Mouse (Mus musculus): ENCODE results near the gene Ogfod2.

Gene Ogfod2

DNA sequence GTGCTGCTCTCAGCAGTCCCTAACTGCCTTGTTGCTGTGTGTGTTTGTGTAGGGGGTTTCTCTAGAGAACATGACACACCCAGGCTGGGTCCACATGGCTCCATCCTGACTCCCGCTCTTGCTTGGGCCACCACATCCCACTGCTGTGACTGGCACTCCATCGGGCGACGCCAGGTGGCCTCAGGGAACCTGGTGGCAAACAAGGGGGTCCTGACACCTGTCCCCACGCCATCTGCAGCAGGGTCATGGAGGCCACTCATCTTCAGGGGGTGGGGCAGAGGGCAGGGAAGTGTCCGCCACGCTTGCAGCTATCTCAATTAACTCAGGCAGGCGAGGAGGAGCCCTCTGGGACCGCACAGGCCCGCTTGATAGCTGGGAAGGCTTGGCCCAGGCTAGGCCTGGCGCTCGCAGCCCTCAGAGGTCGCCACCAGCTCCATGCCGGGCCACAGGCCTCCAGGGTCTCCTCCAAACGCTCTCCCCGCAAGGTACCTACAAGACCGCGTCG, 17.0 kb upstream of the Ogfod2 start:
- no peak for DNase-seq

DNA sequence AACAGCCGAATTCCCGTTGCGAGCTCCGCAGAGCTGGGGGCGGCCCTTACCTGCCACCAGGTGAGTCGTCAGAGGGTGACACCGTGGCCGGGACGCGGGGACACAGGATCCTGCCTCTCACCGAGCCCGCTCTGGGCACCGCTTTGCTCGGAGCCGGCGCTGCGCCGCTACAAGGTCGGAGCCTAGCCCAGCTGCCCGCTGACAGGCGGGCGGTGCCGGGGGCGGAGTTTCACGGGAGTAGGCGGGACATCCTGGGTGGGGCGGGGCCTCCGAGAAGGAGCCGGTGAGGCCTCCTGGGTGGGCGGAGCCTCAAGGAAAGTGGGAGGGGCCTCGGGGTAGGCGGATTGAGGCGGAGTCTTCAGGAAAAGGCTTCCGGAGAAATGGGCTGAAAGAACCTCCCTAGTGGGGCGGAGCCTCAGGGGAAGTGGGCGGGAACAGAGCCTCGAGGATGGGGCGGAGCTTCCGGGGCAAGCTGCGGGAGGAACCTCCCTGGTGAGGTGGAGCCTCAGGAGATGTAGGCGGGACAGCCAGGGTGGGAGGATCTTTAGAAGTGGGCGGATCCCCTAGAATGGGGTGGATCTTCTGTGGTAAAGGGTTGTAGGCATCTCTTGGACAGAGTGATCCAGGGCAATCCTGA, 16.4 kb upstream of the Ogfod2 start, which contains the start of gene Abcb9:
Abcb9 (minus strand) TSS at position 203 of the 637 bp plus-strand sequence.
- peak; percentile 100 for DNase-seq

DNA sequence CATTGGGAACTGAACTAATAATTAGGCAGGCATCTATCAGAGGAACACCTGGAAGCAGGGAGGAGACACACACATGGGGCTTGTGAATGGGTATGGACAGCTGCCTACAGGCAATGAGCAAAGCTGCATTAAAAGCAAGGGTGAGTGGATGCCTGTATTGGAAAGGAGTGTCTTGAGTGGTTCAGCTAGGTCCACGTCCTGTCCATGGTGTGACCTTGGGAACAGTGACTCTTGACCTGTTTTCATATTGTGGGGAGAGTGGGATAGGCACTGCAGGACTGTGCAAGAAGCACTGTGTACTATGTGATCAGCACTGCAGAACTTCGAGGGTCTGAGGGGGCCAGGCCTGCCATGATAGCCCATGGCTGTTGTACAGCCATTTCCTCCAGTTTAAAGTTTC, 13.2 kb upstream of the Ogfod2 start:
- no peak for DNase-seq

DNA sequence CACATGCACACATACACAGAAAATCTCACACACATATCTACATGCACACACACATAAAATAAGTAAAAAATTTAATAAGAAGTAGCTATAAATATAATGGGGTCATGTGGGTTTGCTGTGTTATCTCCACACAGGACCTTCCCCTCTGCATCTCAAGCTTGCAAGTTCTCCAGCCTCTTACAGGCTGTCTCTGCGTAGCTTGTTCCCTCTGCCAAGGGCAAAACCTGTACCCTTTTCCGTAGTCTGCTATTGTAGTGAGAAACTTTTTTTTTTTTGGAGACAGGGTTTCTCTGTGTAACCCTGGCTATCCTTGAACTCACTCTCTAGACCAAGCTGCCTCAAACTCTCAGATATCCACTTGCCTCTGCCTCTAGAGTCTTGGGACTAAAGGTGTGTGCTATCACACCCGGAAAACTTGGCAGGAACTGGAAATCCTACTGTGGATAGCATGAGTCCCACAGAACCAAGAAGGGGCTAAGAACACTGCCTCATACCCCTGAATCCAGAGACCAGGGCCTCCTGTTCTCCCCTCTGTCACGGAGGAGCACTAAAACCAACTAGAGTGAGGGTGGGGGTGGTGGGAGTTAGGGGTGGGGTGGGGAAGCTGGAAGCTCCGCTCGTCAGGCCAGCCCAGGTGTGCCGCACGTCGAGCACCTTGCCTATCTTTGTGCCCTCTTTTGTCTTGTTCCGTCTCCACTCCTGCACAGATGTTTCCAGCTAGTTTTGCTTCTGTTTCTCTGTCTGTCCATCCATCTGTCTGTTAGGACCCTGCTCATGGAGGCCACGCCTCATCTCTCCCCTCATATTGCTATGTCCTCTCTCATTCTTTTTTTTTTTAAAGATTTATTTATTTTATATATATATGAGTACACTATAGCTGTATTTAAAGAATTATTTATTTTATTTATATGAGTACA, 11.7 kb upstream of the Ogfod2 start:
- no peak for DNase-seq

DNA sequence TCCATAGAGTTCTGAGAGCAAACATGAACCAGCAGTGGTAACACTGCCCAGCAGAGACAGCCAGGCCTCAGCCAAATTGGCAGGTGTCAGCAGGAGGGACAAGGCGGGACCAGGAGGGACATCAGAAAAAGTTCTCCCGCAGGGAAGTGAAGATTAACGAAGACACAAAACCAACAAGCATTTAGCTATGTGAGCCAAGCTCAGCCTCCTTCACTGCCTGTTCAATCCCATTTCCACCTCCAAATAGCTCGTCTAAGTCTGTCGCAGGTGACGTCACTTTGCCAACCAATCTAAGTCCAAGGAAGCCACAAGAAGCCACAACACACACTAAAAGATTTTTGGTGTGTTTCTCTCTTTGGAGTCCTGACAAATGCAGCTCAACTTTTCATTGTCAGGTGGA, 9.8 kb upstream of the Ogfod2 start:
- DNase-seq = no peak

DNA sequence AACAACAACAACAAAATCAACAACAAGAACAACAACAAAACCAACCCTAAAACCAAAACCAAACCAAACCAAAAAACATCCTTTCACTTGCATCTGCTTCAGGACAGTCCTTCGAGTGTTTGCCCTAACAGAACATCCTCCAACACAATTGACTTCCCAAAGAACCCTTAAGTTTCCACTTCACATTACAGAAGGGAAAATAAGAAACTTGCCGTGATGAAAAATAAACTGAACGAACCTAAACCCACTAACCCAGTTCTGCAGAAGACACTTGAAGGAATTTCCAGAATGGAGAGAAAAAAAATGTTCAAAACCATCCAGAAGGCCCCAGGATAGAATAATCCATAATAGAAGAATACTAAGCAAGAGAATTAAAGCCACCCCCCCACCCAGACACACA, 9.1 kb upstream of the Ogfod2 start:
- DNase-seq = no peak

DNA sequence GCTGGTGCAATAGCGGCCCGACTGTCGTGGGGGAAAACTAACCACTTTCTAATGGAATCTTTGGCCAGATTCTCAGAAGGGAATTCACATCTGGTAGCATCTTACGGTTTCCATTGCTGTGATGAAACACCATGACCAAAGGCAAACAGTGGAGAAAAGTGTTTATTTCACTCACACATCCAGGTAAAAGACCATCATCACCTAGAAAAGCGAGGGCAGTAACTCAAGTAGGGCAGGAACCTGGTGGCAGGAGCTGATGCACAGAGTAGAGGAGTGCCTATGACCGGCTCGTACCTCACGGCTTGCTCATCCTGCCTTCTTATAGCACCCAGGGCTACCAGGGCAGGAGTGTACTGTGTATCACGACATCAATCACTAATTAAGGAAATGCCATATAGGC, 8.5 kb upstream of the Ogfod2 start:
- DNase-seq = no peak

DNA sequence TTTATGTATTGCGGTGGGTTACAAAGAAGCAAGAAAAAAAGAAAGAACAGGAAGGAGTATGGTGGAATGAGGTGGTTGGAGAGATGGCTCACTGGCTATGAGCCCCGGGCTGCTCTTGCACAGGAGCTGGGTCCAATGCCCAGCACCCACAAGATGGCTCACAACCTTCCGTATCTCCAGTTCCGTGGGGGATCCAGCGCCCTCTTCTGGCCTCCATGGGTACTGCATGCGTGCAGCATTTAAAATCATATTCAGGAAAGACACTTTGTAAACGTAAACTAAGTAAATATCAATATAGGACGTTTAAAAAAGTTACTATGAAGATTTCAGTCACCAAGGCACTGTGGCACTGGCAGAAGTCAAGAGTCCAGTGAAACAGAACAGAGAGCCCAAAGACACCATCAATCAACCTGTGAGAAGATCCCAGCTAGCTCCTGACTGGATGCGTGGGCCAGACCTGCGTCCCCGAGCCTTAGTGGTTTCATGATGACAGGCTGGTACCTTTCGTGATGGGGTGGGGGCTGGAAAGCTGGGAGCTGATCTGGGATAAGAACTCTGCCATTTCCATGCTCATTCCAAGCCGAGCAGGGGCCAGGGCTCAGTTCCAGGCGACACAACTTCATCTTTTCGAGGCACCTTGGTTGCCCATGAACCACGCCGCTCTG, 888 bp upstream of the Ogfod2 start:
- DNase-seq = peak; percentile 80 to 82

DNA sequence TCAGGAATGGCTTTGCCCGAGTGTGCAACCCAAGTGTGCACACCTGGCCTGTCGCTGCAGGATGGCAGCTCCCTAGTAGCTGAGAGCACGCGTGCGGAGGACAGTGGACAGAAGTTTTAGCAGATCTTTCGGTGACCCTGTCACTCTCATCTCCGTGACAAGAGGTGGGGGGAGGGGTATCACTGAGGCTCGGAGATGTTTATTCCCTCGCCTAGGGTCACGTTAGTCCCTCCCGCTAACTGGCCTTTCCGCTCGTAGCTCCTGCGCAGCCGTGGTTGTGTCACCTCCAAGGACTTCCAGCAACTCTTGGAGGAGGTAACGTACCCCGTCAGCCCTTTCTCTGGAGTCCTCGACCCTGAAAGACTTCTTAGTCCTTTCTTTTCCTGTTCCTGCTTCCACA, 434 bp downstream of the Ogfod2 start:
- DNase-seq = no peak

DNA sequence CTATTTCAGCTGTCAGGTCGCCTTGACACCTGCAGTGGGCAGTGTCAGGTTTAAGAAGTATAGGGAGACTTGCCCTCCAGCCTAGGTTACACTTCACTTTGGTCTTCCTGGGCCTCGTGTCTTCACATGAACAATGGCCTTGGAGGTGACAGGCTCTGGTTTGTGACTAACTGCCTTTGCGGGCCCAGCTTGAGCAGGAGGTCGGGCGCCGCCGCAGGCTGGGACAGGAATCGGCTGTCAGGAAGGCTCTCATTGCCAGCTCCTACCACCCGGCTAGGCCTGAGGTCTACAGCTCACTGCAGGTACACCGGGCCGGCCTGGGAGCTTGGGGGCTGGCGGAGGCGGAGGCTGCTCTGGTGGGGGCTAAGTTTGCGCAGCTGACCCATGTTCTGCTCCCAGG, 933 bp downstream of the Ogfod2 start:
- DNase-seq = peak; percentile 66 to 69

DNA sequence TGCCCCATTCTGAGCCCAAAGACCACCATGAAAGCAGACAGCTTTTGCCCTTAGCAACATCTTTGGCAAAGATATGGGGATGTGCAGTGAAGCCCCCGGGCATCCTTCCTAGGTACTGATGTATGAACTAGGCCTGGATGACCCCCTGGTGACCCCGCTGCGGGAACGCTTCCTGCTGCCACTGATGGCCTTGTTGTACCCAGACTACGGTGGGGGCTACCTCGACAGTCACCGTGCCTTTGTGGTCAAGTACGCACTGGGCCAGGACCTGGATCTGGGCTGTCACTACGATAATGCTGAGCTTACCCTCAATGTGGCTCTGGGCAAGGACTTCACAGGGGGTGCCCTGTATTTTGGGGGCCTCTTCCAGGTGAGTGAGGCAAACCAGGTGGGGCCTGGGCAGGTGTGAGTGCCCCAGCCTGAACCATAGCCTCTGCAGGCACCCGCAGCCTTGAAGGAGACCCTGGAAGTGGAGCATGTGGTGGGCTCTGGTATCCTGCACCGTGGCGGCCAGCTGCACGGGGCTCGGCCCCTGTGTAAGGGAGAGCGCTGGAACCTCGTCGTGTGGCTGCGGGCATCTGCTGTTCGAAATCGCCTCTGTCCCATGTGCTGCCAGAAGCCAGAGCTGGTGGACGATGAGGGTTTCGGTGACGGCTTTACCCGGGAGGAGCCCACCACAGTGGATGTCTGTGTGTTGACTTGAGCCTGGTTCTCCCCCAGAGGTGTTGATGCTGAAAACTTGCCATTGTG, 2.4 kb downstream of the Ogfod2 start:
- DNase-seq = no peak

DNA sequence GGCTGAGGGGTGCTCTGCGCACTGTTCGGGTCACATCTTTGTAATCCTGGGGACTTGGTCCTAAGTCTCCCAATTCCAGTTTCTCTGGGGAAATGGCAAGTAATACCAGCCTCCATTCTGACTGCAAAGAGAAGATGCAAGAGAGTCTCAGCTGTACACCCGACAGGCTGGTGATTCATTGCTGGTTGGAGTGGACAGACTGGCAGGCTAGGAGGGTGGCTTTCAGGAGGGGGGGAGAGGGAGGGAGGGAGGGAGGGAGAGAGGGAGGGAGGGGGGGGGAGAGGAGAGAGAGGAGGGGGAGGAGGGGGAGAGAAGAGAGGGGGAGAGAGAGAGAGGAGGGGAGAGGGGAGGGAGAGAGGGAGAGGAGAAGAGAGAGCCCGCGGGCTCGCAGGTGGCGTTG, 3.4 kb downstream of the Ogfod2 start:
- no peak for DNase-seq

DNA sequence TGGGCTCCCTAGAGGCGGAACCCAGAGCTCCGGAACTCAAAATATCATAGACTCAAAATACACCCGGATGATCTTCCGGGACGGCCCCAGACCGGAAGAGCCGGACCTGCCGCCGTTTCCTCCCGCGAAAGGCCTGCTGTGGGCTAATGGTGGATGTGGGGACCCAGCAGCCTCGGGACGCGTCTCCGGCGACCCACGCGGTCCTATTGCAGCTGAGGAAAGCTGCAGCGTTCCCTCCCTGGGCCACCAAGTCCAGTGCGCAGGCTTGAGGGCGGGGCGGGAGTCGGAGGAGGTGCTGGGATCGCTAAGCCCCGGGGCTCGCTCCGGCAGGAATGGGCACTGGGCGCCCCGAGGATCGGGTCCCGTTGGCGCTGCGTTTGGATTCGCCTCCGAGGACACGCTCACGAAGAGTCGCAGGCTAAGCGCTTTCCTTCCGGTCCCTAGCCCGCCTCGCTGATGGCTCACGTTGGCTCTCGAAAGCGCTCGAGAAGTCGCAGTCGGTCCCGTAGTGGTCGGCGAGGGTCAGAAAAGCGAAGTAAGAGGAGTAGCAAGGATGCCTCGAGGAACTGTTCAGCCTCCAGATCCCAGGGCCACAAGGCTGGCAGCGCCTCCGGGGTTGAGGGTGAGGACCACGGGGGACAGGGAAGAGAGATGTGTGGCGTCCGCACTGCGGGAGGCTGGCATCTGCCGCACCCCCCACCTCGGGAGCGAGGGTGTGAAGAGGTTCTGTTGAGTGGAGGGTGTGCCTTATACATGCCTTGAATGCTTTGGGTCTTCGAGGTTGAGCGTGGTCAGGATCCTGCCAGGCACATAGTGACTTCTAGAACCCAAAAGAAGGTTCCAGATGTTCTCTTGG, 4.1 kb downstream of the Ogfod2 start, which contains the start of gene Arl6ip4:
Arl6ip4 (plus strand) TSS at position 100 of the 856 bp plus-strand sequence.
- DNase-seq = peak; percentile 86 to 87

DNA sequence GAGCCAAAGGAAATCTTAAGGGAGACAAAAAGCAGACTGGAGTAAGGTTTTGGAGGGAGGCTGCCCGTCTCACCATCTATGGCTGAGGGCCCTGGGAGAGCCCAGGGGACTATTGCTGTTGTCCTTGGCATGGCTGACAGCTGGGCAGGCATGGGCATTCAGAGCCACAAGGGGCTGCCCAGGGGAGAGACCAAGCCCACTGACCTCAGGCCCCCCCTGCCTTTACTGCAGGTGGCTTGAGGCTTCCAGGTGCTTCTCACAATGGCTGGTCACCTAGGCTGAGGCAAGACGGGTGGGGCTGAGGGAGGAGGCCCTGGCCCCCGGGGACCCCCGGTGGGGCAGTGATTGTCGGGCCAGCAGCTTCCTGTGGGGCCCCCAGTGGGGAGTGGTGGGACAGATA, 7.1 kb downstream of the Ogfod2 start:
- DNase-seq = no peak

DNA sequence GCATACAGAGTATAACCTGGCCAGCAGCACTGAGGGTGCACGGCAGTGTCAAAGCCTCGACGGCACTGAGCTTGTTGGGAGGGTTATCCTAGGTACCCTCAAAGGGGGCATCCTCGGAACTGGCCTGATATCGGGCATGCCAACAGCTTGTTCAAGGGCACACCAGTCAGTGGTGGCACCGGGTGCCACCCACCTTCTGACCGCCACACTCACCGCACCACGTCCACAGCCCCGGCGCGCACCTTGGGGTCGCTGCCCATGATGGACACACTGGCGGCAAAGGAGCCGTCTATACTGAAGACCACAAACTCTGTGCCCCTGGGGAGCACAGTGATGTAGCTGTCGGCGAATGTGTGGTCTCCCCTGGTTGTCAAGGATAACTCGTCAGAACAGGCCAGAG, 10.3 kb downstream of the Ogfod2 start:
- DNase-seq = no peak

DNA sequence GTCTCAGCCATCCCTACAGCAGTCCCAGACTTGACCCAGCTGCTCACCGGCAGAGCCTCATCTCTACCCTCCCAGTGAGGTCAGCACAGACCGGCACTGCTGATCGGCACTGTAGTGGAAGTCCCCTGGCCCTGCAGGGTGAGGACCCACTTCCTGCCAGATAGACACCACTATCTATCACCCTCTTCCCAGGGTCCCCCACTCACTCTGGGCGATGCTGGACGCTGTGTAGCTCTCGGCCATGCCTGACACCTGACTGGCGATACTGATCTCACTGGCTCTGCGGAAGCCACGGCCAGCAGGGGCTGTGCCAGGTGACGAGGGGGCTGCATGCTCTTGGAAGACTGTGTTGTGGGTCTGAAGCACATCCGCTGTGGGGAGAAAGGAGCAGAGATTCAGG, 13.0 kb downstream of the Ogfod2 start:
- DNase-seq = no peak

DNA sequence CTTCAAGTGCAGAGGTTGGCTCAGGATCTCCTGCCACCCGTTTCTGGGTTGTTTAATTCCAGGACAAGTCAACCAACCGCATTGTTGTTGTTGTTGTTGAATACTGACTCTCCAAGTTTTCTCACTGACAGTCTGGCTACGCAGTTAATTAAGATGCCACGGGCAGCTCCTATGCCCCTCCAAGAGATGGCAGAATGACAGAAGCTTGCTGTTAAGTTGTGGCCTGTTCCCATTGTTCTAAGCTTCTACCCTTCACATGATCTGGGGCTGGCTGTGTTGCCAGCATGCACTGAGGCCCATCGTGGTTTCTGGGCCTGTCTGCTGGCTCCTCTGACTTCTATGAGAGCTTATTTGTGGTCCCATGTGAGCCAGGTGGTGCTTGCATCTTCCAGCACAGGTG, 22.2 kb downstream of the Ogfod2 start:
- no peak for DNase-seq

DNA sequence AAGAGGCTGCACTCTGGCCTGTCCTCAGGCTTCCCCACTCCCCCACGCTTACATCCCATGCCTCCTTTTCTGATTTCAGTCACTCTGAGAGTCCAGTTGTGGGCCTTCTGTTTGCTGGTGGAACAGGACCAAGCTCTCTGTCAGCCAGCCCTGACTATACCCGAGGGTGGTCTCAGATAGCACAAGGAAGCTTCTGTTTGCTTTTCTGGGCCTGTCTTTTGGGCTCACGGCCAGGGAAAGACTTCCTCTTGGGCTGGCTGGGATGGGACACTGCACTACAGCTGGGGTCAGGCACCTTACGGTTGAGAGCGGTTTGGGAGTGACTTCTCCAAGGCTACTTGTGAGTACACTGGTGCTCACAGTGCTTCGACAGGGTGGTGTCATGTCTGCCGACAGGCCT, 26.0 kb downstream of the Ogfod2 start:
- no peak for DNase-seq

DNA sequence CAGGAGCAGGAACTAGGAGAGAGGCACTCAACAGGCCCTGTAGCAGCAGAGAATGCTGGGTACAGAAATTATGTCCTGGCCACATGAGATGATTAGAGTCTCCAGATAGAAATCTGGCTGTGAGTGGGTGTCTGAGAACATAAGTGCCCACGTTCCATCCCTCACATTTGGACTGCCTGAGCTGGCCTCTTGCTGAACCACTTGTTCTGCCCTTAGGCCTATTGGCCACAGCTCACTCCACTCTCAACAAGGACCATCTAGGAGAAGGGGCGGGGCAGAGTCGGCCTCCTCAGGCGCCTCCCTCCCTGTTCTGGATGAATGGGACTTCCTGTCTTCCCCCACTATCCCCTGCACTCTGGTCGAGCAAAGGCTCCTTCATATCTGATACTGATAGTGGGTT, 36.9 kb downstream of the Ogfod2 start:
- DNase-seq = no peak

DNA sequence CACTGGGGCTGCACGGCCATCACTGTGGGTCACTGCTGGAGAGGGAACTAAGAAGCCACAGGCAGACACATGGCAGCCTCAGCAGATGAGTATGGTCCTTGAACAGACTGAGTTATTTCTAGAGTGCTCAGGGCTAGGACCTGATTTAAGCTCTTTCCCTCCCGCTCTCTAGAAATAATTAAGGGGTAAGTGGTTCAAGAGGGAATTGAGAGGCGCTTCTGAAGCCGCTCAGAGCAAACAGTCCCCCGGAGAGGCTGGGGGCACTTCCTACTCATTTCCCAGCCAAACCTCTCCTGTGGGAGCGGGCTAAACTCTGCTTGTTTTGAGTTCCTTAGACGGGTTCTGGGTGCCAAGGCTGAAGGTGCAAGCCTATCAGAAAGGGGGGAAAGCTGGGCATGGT, 38.8 kb downstream of the Ogfod2 start:
- DNase-seq = no peak

DNA sequence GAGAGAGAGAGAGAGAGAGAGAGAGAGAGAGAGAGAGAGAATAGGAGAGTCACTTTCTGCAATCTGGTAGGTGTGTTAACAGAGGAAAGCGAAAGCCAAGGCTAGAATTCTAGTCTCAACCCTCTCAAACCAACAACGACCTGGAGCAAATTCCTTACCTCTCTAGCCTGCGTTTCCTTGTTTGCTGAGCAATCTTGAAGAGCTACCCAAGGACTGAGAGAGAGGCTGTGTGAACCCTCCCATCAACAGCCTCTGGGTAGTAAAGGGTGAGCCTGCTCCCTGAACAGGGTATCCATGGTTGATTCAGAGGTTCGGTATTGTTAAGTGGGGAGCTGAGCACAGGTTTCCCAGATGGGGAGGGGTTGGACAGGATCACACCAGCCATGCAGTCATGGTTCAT, 40.6 kb downstream of the Ogfod2 start:
- DNase-seq = no peak

DNA sequence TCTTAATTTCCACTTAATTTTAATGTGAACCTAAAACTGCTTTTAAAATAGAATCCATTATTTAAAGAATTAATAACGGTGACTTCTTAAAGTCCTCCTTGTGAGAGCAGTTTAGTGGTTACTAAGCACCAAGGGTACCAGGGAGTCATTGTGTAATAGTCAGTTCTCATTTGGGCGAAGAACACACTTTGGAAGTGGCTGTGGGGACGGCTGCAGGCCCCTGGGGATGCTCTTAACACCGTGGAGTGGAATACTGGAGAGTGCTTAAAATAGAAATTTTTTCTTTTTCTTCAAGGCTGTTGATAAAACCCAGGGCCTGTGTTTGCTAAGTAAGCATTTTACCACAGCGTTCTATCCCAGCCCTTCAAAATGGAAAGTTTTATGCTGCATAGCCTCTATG, 43.8 kb downstream of the Ogfod2 start:
- no peak for DNase-seq
